Mouse (Mus musculus) brown adipose tissue, adult 24 weeks (tissue): ENCODE measurements around the gene Polr1b. TPM values are rescaled to one million over a fixed set of nuclear protein-coding genes. Genes with fewer than 3 reads are reported as not detected.

ENCODE experiments used
- H3K27ac ChIP-seq: fragments of 200-500 bp; replicated peaks from 2 replicates; pipeline ENCODE4 v1.5.1; 2012; ENCODE audit warnings: low read depth, mild to moderate bottlenecking, low read length
- H3K4me1 ChIP-seq: fragments of 200-500 bp; 2 replicates; pipeline ENCODE4 v1.6.1; 2012; ENCODE audit warnings: low read length, mixed read lengths; ENCODE audit not compliant: control insufficient read depth, insufficient read depth, insufficient read length
- H3K4me3 ChIP-seq: fragments of 200-500 bp; 2 replicates; pipeline ENCODE4 v1.5.1; 2012; ENCODE audit warnings: low read depth, mild to moderate bottlenecking, low read length, moderate library complexity; ENCODE audit not compliant: insufficient read depth
- polyA plus RNA-seq: library from polyadenylated mRNA; stranded (reverse); fragments of >200 nt; gene quantifications from 2 replicates; pipeline ENCODE4 v1.2.4, GENCODE M21; 2012; ENCODE audit not compliant: missing spikeins, insufficient read depth, insufficient read length

Gene Polr1b
- polyA plus RNA-seq: 2.7 and 3.5 TPM in 2 replicates

DNA sequence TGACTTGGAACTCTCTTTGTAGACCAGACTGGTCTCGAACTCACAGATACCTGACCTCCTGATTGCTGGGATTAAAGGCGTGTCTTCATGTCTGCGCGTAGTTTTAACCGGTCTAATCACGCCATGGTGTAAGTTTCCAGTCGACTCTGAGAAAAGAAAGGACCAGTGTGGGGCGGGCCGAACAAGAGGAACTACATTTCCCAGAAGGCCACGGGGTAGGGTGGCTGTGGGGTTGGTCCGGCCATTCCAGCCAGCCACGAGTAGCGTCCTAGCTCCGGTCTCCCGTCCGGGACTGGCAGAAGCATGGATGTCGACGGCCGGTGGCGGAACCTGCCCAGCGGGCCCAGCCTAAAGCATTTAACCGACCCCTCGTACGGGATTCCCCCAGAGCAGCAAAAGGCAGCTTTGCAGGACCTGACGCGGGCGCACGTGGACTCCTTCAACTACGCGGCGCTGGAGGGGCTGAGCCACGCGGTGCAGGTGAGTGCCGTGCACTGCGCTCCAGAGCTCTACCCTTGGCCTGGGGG, at the start of gene Polr1b:
TSS of gene Polr1b (plus strand) at position 212 of the 527 bp plus-strand sequence.
- peaks cover 3% of the 10 kb centered on the region; the same call in 1 of the 2 replicates for H3K4me1 ChIP-seq
- H3K4me3 ChIP-seq: peak within 1 kb of the TSS; percentile 88
- no peak within 1 kb of the TSS for H3K27ac ChIP-seq

DNA sequence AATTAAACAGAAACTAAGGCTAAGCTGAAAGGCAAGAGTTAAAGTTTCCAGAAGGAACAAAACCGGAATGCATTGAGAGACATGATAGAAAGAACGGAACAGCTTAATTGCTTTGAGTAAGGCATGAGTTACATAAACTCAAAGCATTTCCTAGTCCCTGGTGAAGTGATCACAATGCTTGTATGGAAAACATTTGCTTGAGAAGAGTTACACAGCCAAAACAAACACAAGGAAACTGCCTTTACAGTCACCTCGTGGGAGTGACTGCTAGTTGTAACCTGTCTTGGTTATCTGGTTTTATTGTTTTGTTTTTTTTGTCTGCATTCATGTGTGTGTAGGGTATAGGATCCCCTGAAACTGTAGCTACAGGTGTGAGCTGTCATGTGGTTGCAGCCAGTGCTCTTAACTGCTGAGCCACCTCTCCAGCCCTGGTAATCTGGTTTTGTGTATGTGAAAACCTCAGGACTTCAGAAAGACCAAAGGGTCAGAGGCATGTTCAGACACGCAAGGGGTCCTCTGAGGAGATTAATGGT, 48.3 kb upstream of the Polr1b start:
- H3K4me3 ChIP-seq: no peak overlapping the region
- H3K4me1 ChIP-seq: no peaks in the 10 kb centered on the region
- no peak overlapping the region for H3K27ac ChIP-seq

DNA sequence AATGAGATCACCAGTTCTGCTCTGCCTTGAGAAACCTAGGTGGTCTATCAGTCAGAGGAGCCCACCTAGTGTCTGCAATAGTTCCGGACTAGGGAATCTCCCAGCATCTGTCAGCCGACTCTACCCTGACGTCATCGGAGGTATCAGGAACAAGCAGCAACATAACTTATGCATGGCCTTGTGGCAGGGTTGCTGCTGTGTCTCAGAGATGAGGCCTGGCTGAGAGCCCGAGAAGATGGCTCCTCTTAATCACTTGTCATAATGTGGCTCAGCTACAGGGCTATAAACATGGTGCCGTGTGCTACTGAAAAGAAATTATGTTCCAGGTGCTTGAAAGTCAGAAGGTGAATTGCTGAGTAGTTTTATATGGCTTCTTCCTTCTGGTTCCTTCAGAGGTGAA, 45.1 kb upstream of the Polr1b start:
- no peak overlapping the region for H3K27ac ChIP-seq
- no peak overlapping the region for H3K4me3 ChIP-seq

DNA sequence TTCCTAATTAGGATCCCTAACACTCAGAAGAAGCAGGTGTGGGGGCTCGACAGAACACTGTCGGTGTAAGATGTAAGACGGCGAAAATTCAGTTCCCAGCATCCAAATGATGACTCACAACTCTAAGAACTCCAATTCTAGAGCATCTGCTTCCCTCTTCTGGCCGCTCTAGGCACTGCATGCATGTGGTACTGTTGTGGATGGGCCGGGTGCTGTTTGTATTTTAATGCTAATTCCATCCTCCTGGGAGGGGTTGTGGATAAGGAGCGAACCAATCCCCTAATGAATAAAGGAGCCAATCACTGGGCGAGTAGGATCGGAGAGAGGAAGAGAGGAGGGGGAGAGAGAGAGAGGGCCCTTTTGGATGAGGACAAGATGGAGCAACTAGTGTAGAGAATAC, 44.2 kb upstream of the Polr1b start:
- Histone ChIP-seq H3K27ac (no peak overlapping the region), H3K4me3 (no peak overlapping the region), H3K4me1 (no peaks in the 10 kb centered on the region)

More for the DNA sequence above, 45.1 kb upstream of the Polr1b start:
- no peaks in the 10 kb centered on the region for H3K4me1 ChIP-seq

DNA sequence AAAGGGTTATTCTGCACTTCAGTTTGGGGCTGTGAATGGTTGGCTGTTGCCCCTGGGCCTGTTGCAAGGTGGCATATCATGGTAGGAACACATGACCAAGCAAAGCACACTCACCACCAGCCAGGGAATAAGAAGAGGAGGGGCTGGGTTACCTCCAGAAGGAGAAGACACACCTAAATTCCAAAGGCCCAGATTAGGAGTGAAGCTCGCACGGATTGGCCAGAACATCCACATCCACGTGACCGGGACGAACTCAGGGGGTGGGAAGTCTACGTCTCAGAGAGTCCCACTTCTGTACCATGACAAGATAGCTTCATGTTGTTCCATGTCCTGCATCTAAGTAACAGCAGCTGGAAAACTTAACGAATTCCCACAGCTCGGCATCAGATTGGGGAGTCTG, 43.5 kb upstream of the Polr1b start:
- H3K27ac ChIP-seq: no peak overlapping the region
- H3K4me3 ChIP-seq: no peak overlapping the region
- H3K4me1 ChIP-seq: no peaks in the 10 kb centered on the region

DNA sequence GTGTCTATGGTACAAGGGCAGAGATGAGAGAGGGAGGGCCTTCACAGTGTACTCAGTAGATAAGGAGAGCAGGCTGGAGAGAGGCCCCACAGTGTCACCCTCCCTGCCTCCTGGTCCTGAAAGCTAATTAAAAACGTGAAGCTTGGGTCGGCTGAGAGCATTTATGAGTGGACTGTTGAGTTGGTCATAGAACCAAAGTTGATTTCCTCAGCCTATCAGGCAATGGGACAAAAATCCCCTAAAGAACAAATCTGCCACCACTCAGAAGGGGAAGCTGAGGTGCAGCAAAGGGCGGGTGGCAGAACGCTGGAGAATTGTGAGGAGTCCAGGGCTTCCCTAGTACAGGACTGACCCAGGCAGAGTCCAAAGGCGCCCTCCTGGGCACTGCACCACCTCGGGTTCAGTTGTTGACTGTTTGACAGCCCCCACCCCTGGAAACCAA, 42.9 kb upstream of the Polr1b start:
- H3K27ac ChIP-seq: no peak overlapping the region
- no peaks in the 10 kb centered on the region for H3K4me1 ChIP-seq
- H3K4me3 ChIP-seq: no peak overlapping the region

DNA sequence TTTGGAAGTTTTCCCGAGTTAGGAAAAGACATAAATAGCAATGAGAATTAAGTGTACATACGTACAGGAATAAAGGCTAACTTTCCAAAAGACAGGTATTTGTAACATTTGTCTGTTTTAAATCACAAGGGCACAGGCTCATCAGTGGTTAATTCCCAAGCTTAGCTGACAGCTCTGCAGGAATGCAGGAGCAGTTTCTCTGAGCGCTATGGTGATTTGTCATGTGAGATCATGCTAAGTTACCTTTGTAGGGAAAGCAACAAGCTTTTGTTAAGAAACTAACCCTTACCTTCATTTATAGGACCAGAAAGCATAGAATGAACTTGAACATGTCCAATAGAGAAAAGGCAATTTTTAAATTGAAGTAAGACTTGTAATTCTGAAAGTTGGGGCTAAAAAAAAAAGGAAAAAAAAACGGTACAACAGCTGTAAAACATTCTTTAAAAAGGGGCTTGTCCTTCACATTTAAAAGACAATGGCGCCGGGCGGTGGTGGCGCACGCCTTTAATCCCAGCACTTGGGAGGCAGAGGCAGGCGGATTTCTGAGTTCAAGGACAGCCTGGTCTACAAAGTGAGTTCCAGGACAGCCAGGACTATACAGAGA, 39.2 kb upstream of the Polr1b start:
- Histone ChIP-seq H3K4me1 (peaks cover under 1% of the 10 kb centered on the region; the same call in 1 of the 2 replicates), H3K27ac (no peak overlapping the region), H3K4me3 (no peak overlapping the region)

DNA sequence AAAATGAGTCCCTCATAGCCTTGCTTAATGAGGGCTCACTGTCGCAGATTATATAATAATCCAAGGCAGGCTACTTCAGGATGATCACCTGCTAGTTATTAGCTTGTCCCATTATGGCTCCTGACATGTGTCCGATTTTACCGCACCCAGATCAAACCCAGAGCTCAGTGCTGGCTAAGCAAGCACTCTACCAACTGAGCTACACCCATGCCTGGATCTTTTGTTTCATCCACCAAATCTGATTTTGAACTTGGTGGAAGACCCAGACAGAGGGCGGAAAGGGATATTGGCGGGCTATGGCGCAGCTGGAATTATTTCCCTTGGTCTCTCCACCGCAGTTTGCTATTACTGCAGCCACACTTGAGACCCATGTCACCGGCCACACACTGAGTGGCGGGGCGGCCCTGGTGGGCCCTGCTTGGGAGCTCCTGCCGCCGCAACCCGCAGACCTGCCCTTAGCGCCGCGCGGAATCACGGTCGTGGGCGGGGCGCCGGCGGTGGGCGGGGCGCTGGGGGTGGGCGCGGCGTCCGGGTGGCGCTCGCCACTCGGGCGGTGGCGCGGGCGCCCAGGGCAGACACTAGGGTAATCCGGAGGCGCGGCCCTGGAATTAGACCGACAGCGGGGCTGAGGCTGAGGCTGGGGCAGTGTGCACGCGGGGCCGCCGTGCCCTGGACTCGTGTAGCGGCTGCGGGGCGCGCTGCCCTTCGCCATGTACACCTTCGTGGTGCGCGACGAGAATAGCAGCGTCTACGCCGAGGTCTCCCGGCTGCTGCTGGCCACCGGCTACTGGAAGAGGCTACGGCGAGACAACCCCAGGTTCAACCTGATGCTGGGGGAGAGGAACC, 35.1 kb upstream of the Polr1b start, which contains the start of gene Ttl:
TSS of gene Ttl (plus strand) at position 506 of the 846 bp plus-strand sequence.
- peaks cover 6% of the 10 kb centered on the region for H3K4me1 ChIP-seq
- peak within 1 kb of the TSS; percentile 55; the same call in 1 of the 2 replicates for H3K27ac ChIP-seq
- H3K4me3 ChIP-seq: peak within 1 kb of the TSS; percentile 94

DNA sequence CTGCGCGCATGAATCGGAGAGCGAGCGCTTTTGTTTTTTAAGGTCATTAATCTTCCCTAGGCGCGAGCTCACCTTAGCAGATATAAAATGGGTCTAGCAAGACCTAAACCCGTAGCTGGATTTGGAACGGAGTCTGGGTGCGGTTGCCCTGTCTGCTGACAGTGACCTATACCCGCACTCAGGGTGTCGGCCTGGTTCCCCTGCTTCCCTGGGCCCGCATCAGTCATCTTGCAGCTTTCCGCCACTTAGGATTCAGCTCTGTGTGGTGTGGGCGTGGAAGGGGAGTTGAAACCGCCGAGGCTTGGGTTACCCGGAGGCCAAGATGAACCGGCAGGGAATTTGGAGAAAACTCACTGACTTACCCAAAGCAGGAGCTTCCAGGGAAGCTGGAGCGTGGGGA, 34.5 kb upstream of the Polr1b start:
- Histone ChIP-seq H3K4me3 (peak overlapping the region; percentile 94), H3K27ac (0 out of 2 replicates have a peak overlapping the region, but pooled peaks have one; percentile 25), H3K4me1 (peaks cover 6% of the 10 kb centered on the region)

DNA sequence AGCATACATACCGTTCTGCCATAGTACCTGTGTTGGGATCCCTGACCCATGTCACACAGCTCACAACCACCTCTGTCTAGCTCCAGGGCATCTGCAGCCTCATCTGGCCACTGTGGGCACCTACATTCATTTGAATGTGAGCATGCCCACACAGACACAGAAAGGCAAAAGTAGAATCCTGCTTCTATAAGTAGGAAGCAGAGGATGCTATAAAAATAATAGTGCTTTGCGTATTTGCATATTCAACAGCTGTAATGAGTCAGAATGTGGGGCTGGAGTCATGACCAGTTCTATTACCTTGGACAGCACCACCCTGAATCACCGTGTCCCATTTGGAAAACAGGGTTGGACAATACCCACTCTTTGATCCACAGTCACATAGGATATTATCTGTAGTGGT, 30.5 kb upstream of the Polr1b start:
- H3K4me1 ChIP-seq: peaks cover 6% of the 10 kb centered on the region
- H3K4me3 ChIP-seq: no peak overlapping the region
- no peak overlapping the region for H3K27ac ChIP-seq

DNA sequence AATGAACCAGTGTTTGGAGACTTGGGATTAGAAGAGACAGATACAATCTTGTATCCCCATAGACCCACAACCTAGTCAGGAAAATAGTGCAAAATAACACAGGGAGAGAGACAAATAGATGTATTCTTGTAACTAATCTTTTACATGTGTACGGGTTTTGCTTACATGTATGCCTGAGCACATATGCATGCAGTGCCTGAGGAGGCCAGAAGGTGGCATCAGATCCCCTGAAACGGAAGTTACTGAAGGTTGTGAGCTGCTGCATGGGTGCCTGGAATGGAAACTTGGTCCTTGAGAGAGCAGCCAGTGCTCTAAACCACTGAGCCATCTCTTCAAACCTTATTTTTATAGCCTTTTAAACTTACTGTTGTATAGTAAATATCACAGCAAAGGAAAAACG, 22.5 kb upstream of the Polr1b start:
- Histone ChIP-seq H3K4me1 (no peaks in the 10 kb centered on the region), H3K27ac (no peak overlapping the region), H3K4me3 (no peak overlapping the region)

DNA sequence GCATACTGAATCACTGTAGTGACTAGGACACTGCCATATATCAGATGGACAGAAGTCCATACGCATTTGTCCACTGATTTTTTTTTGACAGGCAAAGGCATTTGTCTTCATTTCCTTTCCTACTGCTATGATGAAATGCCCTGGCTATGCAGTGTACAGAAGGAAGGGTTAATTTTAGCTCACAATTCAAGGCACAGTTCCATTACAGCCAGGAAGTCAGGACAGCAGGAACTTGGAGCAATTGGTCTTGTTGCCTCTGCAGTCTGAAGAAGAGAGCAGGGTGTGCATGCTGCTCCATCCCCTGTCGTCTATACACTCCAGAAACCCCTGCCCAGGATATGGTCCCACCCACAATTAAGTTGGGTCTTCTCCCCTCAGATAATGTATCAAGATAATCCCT, 21.6 kb upstream of the Polr1b start:
- Histone ChIP-seq H3K4me1 (no peaks in the 10 kb centered on the region), H3K27ac (no peak overlapping the region), H3K4me3 (no peak overlapping the region)

DNA sequence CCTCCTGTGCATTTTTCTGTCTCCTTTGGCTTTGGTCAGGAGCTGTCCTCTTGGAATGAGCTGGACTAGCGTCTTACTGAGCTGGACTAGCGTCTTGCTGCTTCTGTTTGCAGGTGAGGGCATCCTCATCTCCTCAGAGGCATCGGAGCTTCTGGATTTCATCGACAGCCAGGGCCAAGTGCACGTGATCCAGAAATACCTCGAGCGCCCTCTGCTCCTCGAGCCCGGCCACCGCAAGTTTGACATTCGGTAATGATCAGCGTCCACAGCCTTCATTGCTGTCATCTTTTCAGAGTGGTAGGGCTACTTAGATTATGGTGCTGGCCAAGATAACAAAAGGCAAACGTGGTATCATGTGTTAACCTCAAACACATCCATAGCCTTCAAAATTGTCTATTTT, 19.7 kb upstream of the Polr1b start:
- Histone ChIP-seq H3K27ac (no peak overlapping the region), H3K4me3 (no peak overlapping the region), H3K4me1 (no peaks in the 10 kb centered on the region)

DNA sequence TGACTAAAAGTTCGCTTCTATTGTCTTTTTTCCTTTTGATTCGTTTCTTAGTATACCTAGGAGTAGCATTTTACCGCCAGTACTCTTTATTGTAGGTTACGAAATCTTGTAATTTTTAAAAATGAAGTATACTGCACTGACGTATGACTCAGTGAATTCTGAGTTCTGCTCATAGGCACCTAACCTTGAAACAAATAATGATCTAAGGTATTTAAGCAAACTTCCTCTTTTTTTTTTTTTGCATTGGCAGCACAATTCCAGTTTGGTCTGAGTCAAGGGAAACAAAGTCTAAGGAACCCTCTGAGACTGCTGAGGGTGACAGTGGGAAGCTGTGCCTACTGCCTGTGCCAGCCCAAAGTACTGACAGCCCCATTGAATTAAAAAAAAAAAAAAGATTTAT, 17.3 kb upstream of the Polr1b start:
- Histone ChIP-seq H3K4me3 (no peak overlapping the region), H3K4me1 (no peaks in the 10 kb centered on the region), H3K27ac (no peak overlapping the region)

DNA sequence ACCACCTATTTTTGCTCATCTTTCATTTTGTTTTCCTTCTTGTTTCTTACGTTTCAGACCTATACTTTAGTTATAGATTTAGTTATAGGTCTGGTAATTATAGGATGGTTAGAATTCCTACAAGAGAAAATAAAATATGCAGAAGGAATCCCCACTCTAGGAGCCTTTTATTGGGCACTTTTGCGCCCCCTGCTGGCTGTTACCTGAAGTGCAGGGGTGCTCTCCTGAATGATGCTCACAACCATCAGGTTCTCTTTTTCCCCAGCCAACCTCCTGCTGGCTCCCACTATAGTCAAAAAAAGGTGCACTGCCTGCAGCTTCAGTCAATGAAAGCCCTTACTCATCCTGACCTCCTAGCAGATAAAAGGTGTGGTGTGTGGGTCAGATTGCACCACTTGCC, 15.8 kb upstream of the Polr1b start:
- no peak overlapping the region for H3K4me3 ChIP-seq
- H3K27ac ChIP-seq: no peak overlapping the region
- H3K4me1 ChIP-seq: no peaks in the 10 kb centered on the region
